Mouse (Mus musculus) ES-Bruce4 (cell line): Measurements from ENCODE around the gene Mturn. TPM values are rescaled to one million over a fixed set of nuclear protein-coding genes. Genes with fewer than 3 reads are reported as not detected.

ENCODE experiments used
- H3K27ac ChIP-seq: 2 replicates; pipeline ENCODE4 v1.5.1; 2012; ENCODE audit warnings: low read length, inconsistent platforms; ENCODE audit not compliant: insufficient read depth
- H3K27me3 ChIP-seq: 2 replicates; pipeline ENCODE4 v1.6.1; 2012; ENCODE audit warnings: mild to moderate bottlenecking, low read length, inconsistent platforms; ENCODE audit not compliant: control insufficient read depth, poor library complexity, insufficient read depth, severe bottlenecking
- H3K36me3 ChIP-seq: 2 replicates; pipeline ENCODE4 v1.6.1; 2012; ENCODE audit warnings: inconsistent platforms, mild to moderate bottlenecking, low read length, moderate library complexity; ENCODE audit not compliant: control insufficient read depth, poor library complexity, insufficient read depth, severe bottlenecking
- H3K4me1 ChIP-seq: one replicate; pipeline ENCODE4 v1.8.1; 2011; ENCODE audit warnings: low read length; ENCODE audit not compliant: control insufficient read depth, insufficient read depth
- H3K4me3 ChIP-seq: 2 replicates; pipeline ENCODE4 v1.5.1; 2011; ENCODE audit warnings: low read depth, mild to moderate bottlenecking, low read length
- H3K9ac ChIP-seq: 2 replicates; pipeline ENCODE4 v1.6.1; 2012; ENCODE audit warnings: low read depth, mild to moderate bottlenecking, inconsistent platforms; ENCODE audit not compliant: poor library complexity, severe bottlenecking
- H3K9me3 ChIP-seq: replicated peaks from 2 replicates; pipeline ENCODE4 v1.6.1; 2012; ENCODE audit warnings: mild to moderate bottlenecking, low read length, inconsistent platforms; ENCODE audit not compliant: control insufficient read depth, poor library complexity, insufficient read depth, severe bottlenecking
- CTCF ChIP-seq: IDR thresholded peaks from one replicate; pipeline ENCODE4 v1.8.1; 2011; ENCODE audit warnings: low read depth, low read length
- EP300 ChIP-seq: IDR thresholded peaks from 2 replicates; pipeline ENCODE4 v1.6.1; 2011; ENCODE audit warnings: low read depth, low read length; ENCODE audit not compliant: insufficient read depth
- POLR2A ChIP-seq: IDR thresholded peaks from one replicate; pipeline ENCODE4 v1.8.1; 2011; ENCODE audit warnings: low read length; ENCODE audit not compliant: insufficient read depth
- polyA plus RNA-seq: library from polyadenylated mRNA; stranded (reverse); fragments of >200 nt; gene quantifications from 2 replicates; pipeline ENCODE4 v1.2.4, GENCODE M21; 2011; ENCODE audit warnings: low read depth; ENCODE audit not compliant: missing spikeins, insufficient read depth, insufficient read length

Gene Mturn
- polyA plus RNA-seq, 1 experiment, result 3.8 TPM

DNA sequence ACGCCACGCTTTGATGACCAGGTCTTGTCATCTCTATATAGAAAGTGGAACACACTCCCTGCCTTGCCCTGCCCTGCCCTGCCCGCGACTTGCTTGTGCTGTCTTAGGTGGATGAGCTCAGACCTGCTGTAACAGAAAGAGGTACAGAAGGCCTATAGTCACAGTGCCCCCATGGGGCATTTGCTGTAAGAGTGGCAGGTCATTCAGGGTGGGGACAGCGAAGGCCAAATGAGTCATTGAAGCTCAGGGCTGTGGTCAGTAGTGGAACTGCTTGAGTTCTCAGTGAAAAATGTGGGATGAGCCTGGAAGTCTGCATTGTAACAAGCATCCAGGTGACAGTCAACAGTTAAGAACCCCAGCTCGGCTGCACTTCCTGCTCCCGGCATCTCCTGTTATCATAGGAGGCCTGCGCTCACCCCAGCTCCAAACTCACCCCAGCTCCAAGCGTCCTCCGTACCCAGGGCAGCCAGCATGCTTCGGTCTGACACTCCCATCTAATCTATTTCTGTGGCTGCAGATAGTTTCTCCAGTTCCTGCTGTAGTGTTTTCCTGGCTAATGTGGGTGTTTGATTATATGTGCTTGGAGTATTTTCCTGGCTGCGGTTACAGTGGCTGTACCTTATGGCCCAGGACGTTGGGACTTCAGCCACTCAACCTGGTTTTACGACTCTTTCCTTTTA lies 4.4 kb downstream of the Mturn start:
- TF ChIP-seq POLR2A (no peak), EP300 (no peak), CTCF (no peak)
- no peak overlapping the region for H3K4me3 ChIP-seq
- no peaks in the 10 kb centered on the region for H3K36me3 ChIP-seq
- no peaks in the 10 kb centered on the region for H3K9me3 ChIP-seq
- H3K9ac ChIP-seq, result no peak overlapping the region
- H3K27ac ChIP-seq, result no peak overlapping the region
- no peaks in the 10 kb centered on the region for H3K27me3 ChIP-seq
- H3K4me1 ChIP-seq, result peaks cover 2% of the 10 kb centered on the region

DNA sequence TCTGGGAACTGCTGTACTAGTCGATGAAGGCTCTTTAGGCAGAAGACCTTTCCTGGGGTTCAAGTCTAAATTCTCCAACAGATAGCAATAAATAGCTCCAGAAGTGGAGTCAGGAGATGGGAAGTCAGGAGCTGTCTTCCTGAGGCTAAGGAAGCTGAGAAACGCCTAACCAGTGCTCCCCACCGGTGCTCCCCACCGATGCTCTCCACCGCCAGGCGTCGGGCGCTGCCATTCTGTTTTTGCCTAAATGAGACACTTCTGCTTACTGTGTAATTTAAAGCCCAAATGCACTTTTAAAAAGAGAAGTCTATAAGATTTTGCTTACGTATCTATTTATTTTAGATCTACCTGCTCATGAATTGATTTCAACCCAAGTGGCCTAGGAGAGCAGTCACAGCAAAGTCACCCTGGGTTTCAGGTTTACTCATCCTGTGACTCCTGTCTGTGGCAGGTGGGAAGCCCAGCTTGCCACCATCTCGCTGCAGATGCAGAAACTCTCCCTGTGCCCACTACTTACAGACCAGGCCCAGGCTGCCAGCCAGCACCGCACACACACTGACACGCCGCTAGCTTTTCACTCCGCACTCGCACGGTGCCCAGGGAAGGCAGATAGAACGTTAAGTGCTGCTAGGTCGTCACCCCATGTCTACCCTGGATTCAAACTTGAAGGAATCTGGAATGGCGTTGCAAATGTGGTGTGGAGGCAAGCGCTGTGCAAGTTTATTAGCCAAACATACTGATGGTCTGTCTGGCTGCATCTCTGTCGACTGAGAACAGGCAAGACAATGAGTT lies 5.7 kb downstream of the Mturn start:
- no peaks in the 10 kb centered on the region for H3K36me3 ChIP-seq

DNA sequence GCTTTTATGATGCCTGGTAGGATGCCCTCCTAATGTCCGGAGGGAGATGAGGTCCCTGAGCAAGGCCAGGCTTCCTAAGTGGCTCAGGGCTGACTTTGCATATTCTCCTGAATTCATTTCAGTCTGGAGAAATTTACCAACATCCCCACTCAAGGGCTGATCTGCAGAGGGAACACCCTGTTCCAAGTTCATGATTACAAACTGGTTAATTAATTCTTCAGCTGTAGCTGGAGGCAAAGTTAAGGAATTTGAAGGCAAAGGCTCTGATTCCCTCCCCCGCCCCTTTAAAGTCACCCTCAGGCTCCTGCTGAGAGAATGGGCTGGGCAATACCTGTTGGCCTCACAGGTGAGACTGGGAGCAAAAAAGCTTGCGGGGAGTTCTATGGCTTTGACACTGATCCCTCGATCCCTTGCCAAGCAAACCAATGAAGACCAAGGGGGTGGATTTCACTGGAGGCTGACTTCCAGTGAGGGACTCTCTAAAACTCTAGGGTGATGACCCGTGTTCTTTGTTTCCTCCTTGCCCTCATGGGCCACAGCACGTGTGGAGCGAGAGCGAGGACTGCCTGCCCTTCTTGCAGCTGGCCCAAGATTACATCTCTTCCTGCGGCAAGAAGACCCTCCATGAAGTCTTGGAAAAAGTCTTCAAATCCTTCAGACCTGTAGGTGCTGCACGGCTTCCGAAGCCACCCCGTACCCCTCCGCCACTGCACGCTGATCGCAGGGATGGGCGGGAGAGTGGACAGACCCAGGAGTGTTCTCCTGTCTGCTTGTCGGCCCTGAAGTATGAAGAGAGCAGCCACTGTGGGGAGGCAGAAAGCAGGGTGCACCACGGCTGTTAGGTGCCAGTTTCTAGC lies 7.3 kb downstream of the Mturn start:
- no peak for TF ChIP-seq CTCF
- TF ChIP-seq POLR2A, result no peak
- no peak for TF ChIP-seq EP300
- H3K4me1 ChIP-seq, result no peaks in the 10 kb centered on the region
- no peak overlapping the region for H3K9ac ChIP-seq
- no peaks in the 10 kb centered on the region for H3K9me3 ChIP-seq
- no peaks in the 10 kb centered on the region for H3K27me3 ChIP-seq
- no peak overlapping the region for H3K27ac ChIP-seq
- no peaks in the 10 kb centered on the region for H3K36me3 ChIP-seq
- H3K4me3 ChIP-seq, result no peak overlapping the region

More for the DNA sequence above, 5.7 kb downstream of the Mturn start:
- Histone ChIP-seq H3K27ac (no peak overlapping the region), H3K9me3 (no peaks in the 10 kb centered on the region), H3K9ac (no peak overlapping the region), H3K4me3 (no peak overlapping the region), H3K27me3 (no peaks in the 10 kb centered on the region), H3K4me1 (peaks cover 2% of the 10 kb centered on the region)
- TF ChIP-seq EP300 (no peak), CTCF (no peak), POLR2A (no peak)

DNA sequence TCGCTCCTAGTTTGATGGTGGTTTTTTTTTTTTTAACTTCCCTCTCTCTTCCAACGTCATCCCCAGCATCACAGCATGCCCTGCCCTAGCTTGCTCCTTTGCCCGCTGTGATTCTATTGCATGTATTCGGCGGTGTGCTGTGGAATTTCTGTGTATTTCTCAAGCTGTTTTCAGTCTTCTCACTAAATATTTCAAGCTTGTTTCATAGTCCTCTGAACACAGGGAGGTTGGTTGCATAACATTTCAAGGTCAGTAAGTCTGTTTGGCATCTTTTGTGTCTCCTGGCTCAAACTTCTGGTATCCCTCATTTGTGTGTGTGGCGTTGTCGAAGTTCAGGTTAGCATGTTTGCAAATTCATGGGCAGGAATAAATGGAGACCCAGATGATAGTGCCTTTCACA lies 8.3 kb downstream of the Mturn start:
- H3K27me3 ChIP-seq, result no peaks in the 10 kb centered on the region
- H3K4me1 ChIP-seq, result no peaks in the 10 kb centered on the region
- TF ChIP-seq EP300 (no peak), CTCF (no peak), POLR2A (no peak)
- H3K27ac ChIP-seq, result no peak overlapping the region
- H3K9ac ChIP-seq, result no peak overlapping the region
- no peaks in the 10 kb centered on the region for H3K9me3 ChIP-seq
- H3K4me3 ChIP-seq, result no peak overlapping the region
- H3K36me3 ChIP-seq, result no peaks in the 10 kb centered on the region

DNA sequence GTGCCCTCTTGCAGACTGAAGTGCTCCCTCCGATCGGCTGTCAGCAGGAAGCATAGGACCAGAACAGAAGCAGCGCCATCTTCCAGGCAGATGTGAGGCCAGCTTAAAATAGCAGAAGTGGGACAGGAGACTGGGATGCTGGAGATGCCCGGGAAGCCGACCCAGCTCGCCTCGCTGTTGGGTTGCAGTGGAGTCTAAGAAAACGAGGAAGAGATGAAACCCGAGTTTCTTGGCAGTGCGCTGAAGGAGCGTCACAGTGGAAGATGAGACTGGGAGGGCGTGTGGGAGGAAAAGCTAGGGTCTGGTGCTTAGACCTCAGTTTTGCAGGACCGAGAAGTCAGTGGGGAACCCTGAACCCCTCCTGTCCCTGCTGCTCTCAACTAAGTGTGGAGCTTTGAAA lies 9.4 kb downstream of the Mturn start:
- TF ChIP-seq EP300 (no peak), POLR2A (no peak), CTCF (no peak)
- Histone ChIP-seq H3K4me1 (no peaks in the 10 kb centered on the region), H3K36me3 (no peaks in the 10 kb centered on the region), H3K9me3 (no peaks in the 10 kb centered on the region), H3K27ac (no peak overlapping the region), H3K9ac (no peak overlapping the region), H3K27me3 (no peaks in the 10 kb centered on the region), H3K4me3 (no peak overlapping the region)
